Mouse (Mus musculus) gastrocnemius, adult 2 months (tissue): ENCODE results near the gene Bub3. TPM values are rescaled to one million over a fixed set of nuclear protein-coding genes. Genes with fewer than 3 reads are reported as not detected.
A peak's percentile ranks its signal among the peaks of the same experiment; 100 is the strongest.

Experiments used
- DNase-seq: peaks from one replicate; pipeline ENCODE4 v3.0.0; 2022
- H3K27ac ChIP-seq: fragments of 200-600 bp; 2 replicates; pipeline ENCODE4 v1.8.1; 2022; ENCODE audit warnings: mild to moderate bottlenecking
- H3K4me3 ChIP-seq: fragments of 200-600 bp; 2 replicates; pipeline ENCODE4 v1.8.1; 2022; ENCODE audit warnings: mild to moderate bottlenecking, moderate library complexity
- CTCF ChIP-seq: fragments of 200-600 bp; IDR thresholded peaks from 2 replicates; pipeline ENCODE4 v1.8.1; 2022; ENCODE audit warnings: antibody characterized with exemption, mild to moderate bottlenecking, moderate library complexity
- intact Hi-C: fragments of 180-260 bp; cut with DNase I; formaldehyde crosslinking; loops from one replicate; pipeline ENCODE4 v1.15.1; 2025
- total RNA-seq, 2 experiments: library from RNA; stranded (reverse); gene quantifications; 2 replicates each; pipeline ENCODE4 v1.2.3; 2021

Bub3 gene
- total RNA-seq, 2 experiments from 2014 or later = 28.9 to 31.2 TPM

DNA sequence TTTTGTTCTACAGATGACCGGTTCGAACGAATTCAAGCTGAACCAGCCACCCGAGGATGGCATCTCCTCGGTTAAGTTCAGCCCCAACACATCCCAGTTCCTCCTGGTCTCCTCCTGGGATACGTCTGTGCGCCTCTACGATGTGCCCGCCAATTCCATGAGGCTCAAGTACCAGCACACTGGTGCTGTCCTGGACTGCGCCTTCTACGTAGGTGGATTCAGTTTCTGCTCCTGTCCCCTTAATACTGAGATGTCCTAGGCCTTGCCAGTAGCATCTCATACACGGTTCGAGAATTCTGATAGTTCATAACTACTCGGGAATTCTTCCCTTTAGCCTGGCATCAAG lies 648 bp downstream of the Bub3 start:
- TF ChIP-seq CTCF = no peak
- DNase-seq = no peak
- Histone ChIP-seq H3K4me3 (peak overlapping the region; percentile 91), H3K27ac (peak overlapping the region; percentile 93)
- intact Hi-C loops = no loop called here

DNA sequence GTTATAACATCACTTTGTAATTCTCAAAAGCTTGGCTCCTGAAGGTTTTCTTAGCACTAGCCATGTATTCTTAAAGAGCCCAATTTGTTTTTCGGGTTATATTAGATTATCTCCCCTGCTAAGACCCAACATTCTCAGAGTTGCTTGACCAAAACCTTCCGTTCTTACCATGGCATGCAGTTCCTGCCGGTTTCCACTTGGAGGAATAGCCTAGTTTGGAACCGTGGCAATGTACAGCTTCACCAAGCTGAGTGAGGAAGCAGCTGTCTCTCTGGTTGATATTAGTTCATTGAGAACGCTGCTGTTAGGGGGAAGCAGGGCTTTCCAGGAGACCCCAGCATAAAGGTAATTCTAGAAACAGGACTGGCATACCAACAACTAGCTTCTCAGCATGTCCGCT lies 15.2 kb downstream of the Bub3 start:
- DNase-seq = no peak
- no peak for TF ChIP-seq CTCF
- Histone ChIP-seq H3K27ac (no peak overlapping the region), H3K4me3 (no peak overlapping the region)
- intact Hi-C loops = no loop called here

DNA sequence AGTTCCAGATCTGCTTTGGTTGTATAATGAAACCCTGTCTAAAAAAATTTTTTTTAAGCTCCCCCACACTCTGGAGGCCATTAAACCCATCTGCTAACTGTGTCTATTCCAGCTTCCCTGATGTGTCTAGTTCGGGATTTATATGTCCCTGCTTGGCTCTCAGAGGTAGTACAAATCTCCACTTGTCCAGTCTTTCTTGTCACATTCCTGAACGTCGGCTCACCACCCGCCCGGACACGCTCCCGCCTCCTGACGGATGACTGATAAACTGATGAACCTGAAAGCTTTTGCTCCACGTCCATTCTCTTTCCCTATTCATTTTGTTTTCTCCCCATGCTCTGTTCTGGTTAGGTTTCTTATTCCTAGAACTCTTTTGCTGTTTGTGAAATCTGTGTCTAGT lies 22.2 kb downstream of the Bub3 start:
- Histone ChIP-seq H3K27ac (no peak overlapping the region), H3K4me3 (no peak overlapping the region)
- no peak for TF ChIP-seq CTCF
- intact Hi-C loops = no loop called here
- DNase-seq = no peak

DNA sequence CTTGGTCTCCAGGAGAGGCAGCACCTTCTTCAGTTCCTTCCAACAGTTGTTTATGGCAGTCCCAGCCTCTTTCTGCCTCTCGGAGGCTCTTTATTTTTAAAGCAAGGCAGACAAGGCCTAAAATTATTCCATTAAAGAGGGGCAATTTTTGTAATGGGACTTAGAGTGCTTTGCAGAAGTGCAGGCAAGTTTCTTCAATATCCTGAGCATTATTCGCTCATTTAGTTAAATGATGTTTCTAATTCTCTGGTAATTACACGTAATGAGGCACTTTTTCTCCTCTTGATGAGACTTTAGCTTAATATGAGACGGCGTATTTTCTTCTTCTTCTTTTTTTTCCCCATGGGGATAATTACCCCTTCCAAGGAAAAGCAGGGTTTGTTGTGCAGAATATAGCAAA lies 25.5 kb downstream of the Bub3 start:
- Histone ChIP-seq H3K4me3 (no peak overlapping the region), H3K27ac (no peak overlapping the region)
- no peak for DNase-seq
- intact Hi-C loops = no loop called here
- TF ChIP-seq CTCF = no peak

DNA sequence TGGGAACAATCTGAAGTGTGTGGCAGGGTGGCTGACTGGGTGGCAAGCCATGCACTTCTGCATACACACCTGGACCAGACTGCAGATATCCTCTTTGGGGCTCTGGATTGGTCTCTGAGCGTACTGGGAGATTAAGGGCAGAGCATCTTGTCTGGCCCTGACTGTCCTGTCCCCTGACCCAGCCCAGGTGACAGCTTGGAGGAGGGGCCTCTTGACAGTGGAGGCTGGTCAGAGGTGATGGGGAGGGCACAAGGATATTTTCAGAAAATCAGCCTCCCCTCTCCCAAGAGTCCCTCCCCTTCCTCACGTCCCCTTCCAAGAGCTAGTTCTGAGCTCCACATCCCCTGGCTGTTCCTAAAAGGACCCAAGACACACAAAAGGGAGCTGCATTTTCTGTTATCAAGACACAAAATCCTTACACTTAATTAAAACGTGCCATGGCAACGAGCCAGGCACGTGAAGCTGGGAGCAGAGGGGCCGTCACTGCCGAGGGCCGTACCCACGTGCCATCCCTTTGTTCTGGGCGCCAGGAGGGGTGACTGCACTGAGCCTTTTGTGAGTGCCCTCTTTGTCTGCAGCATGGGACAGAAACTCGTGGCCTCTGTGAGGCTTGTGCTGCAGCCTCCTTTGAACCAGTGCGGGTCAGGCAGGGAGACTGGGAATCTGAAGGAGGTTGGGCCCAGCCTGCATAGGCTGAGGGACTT lies 37.9 kb downstream of the Bub3 start:
- TF ChIP-seq CTCF = no peak
- H3K4me3 ChIP-seq = no peak overlapping the region
- intact Hi-C loops = no loop called here

DNA sequence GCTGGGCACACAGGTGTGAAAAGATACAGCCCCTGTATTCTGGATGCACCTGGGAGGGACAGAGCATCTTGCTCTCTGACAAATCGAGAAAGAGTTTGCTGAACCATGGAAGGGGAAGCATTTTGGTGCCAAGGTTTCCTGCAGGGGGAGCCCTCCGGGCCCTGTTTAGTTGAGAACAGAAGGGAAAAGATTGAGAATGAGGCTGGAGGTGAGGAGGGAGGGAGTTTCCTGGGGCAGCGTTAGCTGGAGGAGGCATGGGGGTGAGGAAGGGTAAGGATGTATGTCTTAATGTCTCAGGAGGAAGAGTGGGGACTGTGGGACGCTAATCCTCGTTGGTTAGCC lies 38.4 kb downstream of the Bub3 start:
- intact Hi-C loops = no loop called here
- Histone ChIP-seq H3K4me3 (no peak overlapping the region), H3K27ac (no peak overlapping the region)
- DNase-seq = no peak
- no peak for TF ChIP-seq CTCF

More for the DNA sequence above, 37.9 kb downstream of the Bub3 start:
- no peak overlapping the region for H3K27ac ChIP-seq
- no peak for DNase-seq

DNA sequence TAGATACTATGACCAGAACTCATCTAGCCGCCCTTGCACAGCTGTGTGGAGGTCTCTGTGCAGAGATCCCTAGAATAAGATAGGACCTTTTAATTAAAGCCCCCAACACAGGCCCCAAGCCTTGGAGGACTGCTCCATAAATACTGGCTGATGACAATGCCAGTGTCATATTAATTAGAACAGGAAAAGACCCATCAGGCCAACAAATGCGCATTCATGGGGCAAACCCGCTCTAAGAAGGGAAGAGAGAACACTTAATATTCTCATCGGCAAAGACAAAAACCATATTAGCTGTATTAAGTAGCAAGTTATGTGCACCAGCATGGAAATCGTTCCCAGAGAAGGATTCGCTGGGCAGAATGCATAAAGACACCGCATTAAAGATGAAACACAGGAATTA lies 42.1 kb downstream of the Bub3 start:
- no peak overlapping the region for H3K4me3 ChIP-seq
- intact Hi-C loops = no loop called here

DNA sequence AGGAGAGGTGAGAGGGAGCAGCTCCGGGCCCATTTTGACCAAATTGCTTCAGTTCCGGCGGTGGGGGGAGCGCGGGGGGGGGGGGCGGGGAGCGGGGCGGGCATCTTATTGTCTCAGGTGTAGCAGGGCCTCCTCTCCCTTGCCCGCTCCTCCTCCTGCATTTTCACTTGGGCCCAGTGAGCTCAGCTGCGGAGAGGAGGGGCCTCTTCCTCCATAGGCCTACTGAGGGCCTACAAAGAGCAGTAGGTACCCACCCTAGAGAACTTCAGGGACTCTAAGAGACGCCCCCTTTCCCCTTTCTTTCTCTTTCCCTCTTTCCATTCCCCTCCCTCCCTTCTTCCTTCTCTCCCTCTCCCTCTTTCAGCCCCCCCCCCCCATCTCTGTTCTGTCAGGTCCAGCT lies 43.2 kb downstream of the Bub3 start:
- no peak for TF ChIP-seq CTCF
- Histone ChIP-seq H3K27ac (no peak overlapping the region), H3K4me3 (no peak overlapping the region)

More for the DNA sequence above, 42.1 kb downstream of the Bub3 start:
- H3K27ac ChIP-seq = no peak overlapping the region
- TF ChIP-seq CTCF = no peak
- DNase-seq = no peak

DNA sequence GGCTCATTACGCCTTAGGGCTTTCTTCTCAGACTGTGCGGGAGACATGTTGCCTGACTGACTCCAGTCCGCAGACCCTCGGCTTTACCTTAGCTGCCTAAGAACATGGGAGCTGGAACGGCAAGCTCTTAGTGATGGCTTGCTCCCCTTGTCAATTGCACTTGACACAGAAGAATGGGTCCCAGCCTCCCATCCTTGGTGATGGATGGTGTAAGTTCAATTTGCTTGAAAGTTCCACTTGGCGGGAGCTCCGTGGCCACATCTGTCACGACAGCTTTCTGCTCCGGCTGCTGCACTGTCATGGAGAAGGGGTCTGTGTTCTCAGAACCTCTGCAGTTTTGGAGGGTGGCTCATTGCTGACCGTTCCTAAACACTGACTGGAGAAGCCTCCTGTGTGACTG lies 44.9 kb downstream of the Bub3 start:
- Histone ChIP-seq H3K4me3 (no peak overlapping the region), H3K27ac (no peak overlapping the region)
- TF ChIP-seq CTCF = no peak
- intact Hi-C loops = no loop called here
- no peak for DNase-seq

More for the DNA sequence above, 43.2 kb downstream of the Bub3 start:
- intact Hi-C loops = no loop called here
- DNase-seq = no peak

DNA sequence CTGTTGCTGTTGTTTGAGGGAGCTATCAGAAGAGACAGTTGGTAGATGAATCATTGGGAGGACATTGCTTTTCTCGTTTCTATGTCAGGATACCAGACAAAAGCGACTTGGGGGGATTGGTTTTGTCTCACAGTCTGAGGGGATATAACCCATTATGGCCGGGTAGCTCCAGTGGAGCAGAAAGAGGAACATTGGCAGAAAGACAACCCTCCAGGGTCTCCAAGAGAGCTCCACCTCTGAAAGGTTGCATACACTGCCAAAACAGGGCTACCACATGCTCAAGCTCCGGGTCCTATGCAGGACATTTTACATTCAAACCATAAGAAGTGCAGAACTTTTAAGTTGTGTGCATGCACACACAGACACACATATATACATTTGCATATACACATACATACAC lies 45.5 kb downstream of the Bub3 start:
- H3K27ac ChIP-seq = no peak overlapping the region
- DNase-seq = no peak
- intact Hi-C loops = no loop called here
- no peak overlapping the region for H3K4me3 ChIP-seq
- no peak for TF ChIP-seq CTCF

DNA sequence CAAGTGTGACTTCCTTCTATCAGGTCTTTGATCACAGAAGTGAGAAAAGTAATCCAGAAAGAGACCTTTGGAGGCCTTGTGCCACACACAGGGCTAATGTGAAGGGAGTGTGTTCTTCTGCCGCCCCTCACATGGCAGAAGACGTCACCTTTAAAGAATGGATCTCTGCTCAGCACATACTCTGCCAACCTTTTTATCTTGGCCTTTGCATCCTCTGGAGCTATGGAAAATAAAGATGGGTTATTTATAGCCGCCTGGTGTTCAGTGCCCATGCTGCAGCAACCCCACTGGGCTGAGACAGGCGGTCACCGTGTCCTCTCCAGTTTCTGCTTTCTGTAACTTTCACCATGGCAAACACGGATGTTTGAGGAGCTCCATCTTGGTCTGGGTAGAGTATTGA lies 48.0 kb downstream of the Bub3 start:
- TF ChIP-seq CTCF = no peak
- Histone ChIP-seq H3K27ac (no peak overlapping the region), H3K4me3 (no peak overlapping the region)
- intact Hi-C loops = no loop called here
- no peak for DNase-seq

DNA sequence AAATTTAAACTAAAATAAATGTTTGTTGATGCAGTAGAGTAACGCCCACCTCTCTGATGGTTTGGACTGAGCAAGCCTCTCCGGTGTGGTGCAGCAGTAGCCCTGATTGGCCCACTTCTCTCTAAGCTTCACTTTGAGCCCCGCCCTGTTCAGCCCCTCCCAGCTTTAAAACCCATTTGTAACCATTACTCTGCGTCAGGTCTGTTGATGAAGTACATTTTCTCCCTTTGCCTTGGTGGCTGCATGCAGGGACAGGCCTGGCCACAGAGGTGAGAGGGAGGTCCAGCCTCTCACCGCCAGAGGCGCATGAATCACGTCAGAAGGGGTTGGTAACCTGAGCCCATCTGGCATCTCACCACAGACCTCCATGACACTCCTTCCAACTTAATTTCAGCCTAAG lies 49.7 kb downstream of the Bub3 start:
- H3K27ac ChIP-seq = no peak overlapping the region
- no peak overlapping the region for H3K4me3 ChIP-seq
- TF ChIP-seq CTCF = no peak
- intact Hi-C loops = no loop called here
- no peak for DNase-seq

Other genes with a start within 250 kb of the Bub3 start
- gene Cuzd1, start 237.9 kb upstream of the Bub3 start, total RNA-seq = under 1 TPM; 0.38 to 0.86 TPM
- not detected for gene Fam24b, start 230.7 kb upstream of the Bub3 start, total RNA-seq
- gene Fam24a, start 226.4 kb upstream of the Bub3 start, total RNA-seq = not detected
- gene 2310057M21Rik, start 197.5 kb upstream of the Bub3 start, total RNA-seq = 10 to 100 TPM; 18.5 to 24.0 TPM
- 10 to 100 TPM; 33.4 to 43.4 TPM for gene Pstk, start 189.1 kb upstream of the Bub3 start, total RNA-seq
- 10 to 100 TPM; 35.4 to 36.2 TPM for gene Ikzf5, start 149.7 kb upstream of the Bub3 start, total RNA-seq
- 100 to 1,000 TPM; 143 to 219 TPM for gene Acadsb, start 149.6 kb upstream of the Bub3 start, total RNA-seq
- not detected for gene Hmx3, start 17.4 kb upstream of the Bub3 start, total RNA-seq
- gene Hmx2, start 11.4 kb upstream of the Bub3 start, total RNA-seq = not detected